Mouse (Mus musculus) G1E (cell line): ENCODE results near the gene Efnb1. TPM values are rescaled to one million over a fixed set of nuclear protein-coding genes. Genes with fewer than 3 reads are reported as not detected.
"Not testable (repeated sequence)": the region's sequence is repeated elsewhere in the genome, so short reads cannot be mapped to it uniquely, and the experiment has no call there.

Experiments used
- ATAC-seq: 2 replicates; pipeline ENCODE4 v1.8.0; 2016; ENCODE audit warnings: mild to moderate bottlenecking; ENCODE audit not compliant: insufficient number of reproducible peaks, poor library complexity, low FRiP score, severe bottlenecking; ENCODE audit errors: extremely low read depth
- DNase-seq: peaks from one replicate; pipeline ENCODE4 v3.0.0; 2012; ENCODE audit warnings: low spot score
- H3K27me3 ChIP-seq: 2 replicates; pipeline ENCODE4 v1.6.1; 2012; ENCODE audit warnings: mild to moderate bottlenecking, low read length, inconsistent platforms; ENCODE audit not compliant: insufficient read depth
- H3K36me3 ChIP-seq: replicated peaks from 2 replicates; pipeline ENCODE3; 2012; ENCODE audit warnings: mild to moderate bottlenecking, inconsistent platforms
- H3K4me1 ChIP-seq: 2 replicates; pipeline ENCODE4 v1.6.1; 2012; ENCODE audit warnings: low read depth, low read length, inconsistent platforms, mixed read lengths; ENCODE audit not compliant: insufficient read depth
- H3K4me3 ChIP-seq: 2 replicates; pipeline ENCODE4 v1.5.1; 2012; ENCODE audit warnings: low read depth, mild to moderate bottlenecking, inconsistent platforms, low read length, moderate library complexity, mixed read lengths
- H3K9me3 ChIP-seq: replicated peaks from 2 replicates; pipeline ENCODE4 v1.6.1; 2012; ENCODE audit warnings: inconsistent platforms
- CTCF ChIP-seq: IDR thresholded peaks from 2 replicates; pipeline ENCODE4 v1.5.1; 2012; ENCODE audit warnings: low read depth, low read length, inconsistent platforms, mixed read lengths
- GATA1 ChIP-seq: IDR thresholded peaks from 2 replicates; pipeline ENCODE4 v1.6.1; 2012; ENCODE audit warnings: borderline replicate concordance, low read length, inconsistent platforms, mixed read lengths
- GATA2 ChIP-seq: IDR thresholded peaks from 2 replicates; pipeline ENCODE4 v1.6.1; 2012; ENCODE audit warnings: low read depth, low read length, inconsistent platforms, borderline replicate concordance
- POLR2AphosphoS5 ChIP-seq: IDR thresholded peaks from 2 replicates; pipeline ENCODE4 v1.6.1; 2012; ENCODE audit warnings: low read depth, low read length, inconsistent platforms; ENCODE audit not compliant: insufficient replicate concordance
- TAL1 ChIP-seq: conservative IDR thresholded peaks from 2 replicates; pipeline ENCODE4 v1.6.1; 2012; ENCODE audit warnings: low read depth, low read length, inconsistent platforms, mixed read lengths
- polyA plus RNA-seq: library from polyadenylated mRNA; stranded (reverse); fragments of >175 nt; gene quantifications from 2 replicates; pipeline ENCODE4 v1.2.3, GENCODE M21; 2012
- total RNA-seq, 2 experiments: library from RNA; stranded (forward) in 1 of 2; stranded (reverse) in 1 of 2; fragments of 200-1000 nt in 1 of 2; fragments of >200 nt in 1 of 2; fragmentation: Nextera tagmentation in 1 of 2; gene quantifications; 2 replicates each; pipeline ENCODE4 v1.2.3; 2014 to 2017

The Efnb1 gene
- total RNA-seq (2014; fragmentation: Nextera tagmentation) (not detected in 2 replicates), total RNA-seq (2017) (not detected in 2 replicates), polyA plus RNA-seq (not detected in 2 replicates)

DNA sequence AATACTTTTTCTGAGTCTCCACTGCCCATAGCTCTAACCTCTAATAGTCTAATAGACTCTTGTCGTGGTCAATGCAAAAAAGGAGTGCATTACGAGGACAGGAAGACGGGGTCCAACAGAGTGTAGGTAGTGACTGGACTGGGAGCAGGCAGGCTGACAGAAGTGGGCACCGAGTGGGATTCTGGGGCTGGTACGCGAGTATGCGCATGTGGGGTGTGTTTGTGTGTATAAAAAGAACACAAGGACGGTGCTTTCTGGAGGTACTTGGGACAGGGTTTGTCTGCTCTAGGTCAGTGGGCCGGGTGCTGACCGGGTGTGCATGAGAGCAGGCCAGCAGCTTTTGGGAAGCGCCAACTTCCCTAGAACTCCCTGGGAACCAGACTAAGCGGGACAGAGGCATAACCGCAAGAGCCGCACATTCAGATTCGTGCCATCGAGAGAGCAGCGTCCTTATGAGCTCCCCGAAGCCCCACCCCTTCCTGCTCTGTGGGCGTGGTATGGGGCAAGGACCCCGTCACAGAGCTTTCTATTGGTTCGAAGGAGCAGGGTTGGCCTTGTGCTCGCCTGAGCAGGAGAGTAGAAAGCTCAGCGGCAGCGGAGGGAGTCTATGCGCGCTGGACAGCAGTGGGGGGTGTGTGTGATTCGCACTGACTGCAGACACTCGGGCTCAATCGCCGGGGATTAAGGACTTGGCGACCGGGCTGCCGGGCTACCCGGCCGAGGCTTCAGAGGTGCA lies at the start of gene Efnb1:
Gene Efnb1, plus strand, starts transcription at position 608 of the 736 bp plus-strand sequence.
- DNase-seq = no peak
- ATAC-seq = no peak
- Histone ChIP-seq H3K27me3 (0 out of 2 replicates have a peak, but pooled peaks cover 8% of the 10 kb centered on the region), H3K4me1 (no peaks in the 10 kb centered on the region), H3K9me3 (no peaks in the 10 kb centered on the region), H3K4me3 (no peak within 1 kb of the TSS), H3K36me3 (no peaks in the 10 kb centered on the region)
- TF ChIP-seq CTCF = no peak
- TF ChIP-seq GATA1 = no peak
- no peak for TF ChIP-seq GATA2
- TF ChIP-seq TAL1 = no peak
- no peak for TF ChIP-seq POLR2AphosphoS5

GRCm38 (mm10) chrX:99092704-99093103 lies 43.2 kb upstream of the Efnb1 start:
- no peaks in the 10 kb centered on the region for H3K36me3 ChIP-seq
- TF ChIP-seq GATA1 (no peak), TAL1 (no peak), GATA2 (no peak), POLR2AphosphoS5 (no peak), CTCF (no peak)
- ATAC-seq (no peak), DNase-seq (no peak)
- H3K9me3 ChIP-seq = no peaks in the 10 kb centered on the region
- no peaks in the 10 kb centered on the region for H3K4me1 ChIP-seq
- 0 out of 2 replicates have a peak, but pooled peaks cover 3% of the 10 kb centered on the region for H3K27me3 ChIP-seq
- H3K4me3 ChIP-seq = no peak overlapping the region

- H3K4me1 ChIP-seq, DNase-seq, H3K36me3 ChIP-seq, H3K4me3 ChIP-seq, H3K27me3 ChIP-seq, H3K9me3 ChIP-seq: not testable (repeated sequence)
- peak; percentile 57 for ATAC-seq
Observed at GRCm38 (mm10) chrX:99111088-99111724, 24.7 kb upstream of the Efnb1 start.

DNA sequence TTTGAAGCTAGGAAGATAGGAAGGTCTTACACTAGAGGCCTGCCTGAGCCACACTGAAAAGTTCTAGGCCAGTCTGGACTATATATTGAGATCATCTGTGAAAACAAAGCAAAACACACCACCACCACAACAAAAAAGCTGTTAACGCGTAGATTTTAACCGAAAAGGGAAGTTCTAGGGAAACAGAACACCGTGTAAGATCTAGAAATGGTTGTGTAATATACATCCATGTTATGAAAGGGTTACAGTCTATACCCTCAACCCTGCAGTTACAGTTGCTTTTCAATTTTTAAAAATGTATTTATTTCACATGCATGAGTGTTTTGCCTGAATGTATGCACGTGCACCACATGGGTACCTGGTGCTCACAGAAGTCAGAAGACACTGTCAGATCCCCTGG lies 16.4 kb upstream of the Efnb1 start:
- ATAC-seq (no peak), DNase-seq (no peak)
- TF ChIP-seq CTCF = no peak
- no peak for TF ChIP-seq GATA2
- TF ChIP-seq TAL1 = no peak
- TF ChIP-seq GATA1 = no peak
- no peak for TF ChIP-seq POLR2AphosphoS5
- H3K36me3 ChIP-seq = no peaks in the 10 kb centered on the region
- no peaks in the 10 kb centered on the region for H3K9me3 ChIP-seq
- H3K27me3 ChIP-seq = peaks cover 6% of the 10 kb centered on the region; the same call in 1 of the 2 replicates
- no peaks in the 10 kb centered on the region for H3K4me1 ChIP-seq
- no peak overlapping the region for H3K4me3 ChIP-seq

DNA sequence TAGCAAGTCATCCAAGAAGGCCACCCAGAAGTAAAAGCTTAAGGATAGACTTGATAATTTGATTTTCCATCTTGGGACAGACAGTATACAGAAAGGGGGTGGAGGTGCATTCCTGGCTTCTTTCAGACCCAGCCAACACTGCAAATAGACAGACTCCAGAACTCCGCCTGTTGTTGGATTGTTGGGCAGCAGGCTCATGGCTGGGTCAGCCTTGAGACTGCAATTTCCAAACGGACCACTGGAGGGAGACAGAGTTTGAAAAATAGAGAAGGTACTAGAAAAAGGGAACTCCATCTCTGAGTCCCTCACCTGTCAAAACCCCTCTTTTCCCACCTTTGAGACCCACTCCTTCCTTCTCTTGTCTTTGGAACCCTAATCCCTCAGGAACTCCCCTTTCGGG lies 5.9 kb upstream of the Efnb1 start:
- H3K9me3 ChIP-seq = no peaks in the 10 kb centered on the region
- no peak overlapping the region for H3K4me3 ChIP-seq
- H3K4me1 ChIP-seq = no peaks in the 10 kb centered on the region
- ATAC-seq (no peak), DNase-seq (peak; percentile 19)
- TF ChIP-seq POLR2AphosphoS5 (no peak), CTCF (peak; percentile 36; the same call in 1 of the 2 replicates)
- no peaks in the 10 kb centered on the region for H3K36me3 ChIP-seq
- H3K27me3 ChIP-seq = 0 out of 2 replicates have a peak, but pooled peaks cover 6% of the 10 kb centered on the region

DNA sequence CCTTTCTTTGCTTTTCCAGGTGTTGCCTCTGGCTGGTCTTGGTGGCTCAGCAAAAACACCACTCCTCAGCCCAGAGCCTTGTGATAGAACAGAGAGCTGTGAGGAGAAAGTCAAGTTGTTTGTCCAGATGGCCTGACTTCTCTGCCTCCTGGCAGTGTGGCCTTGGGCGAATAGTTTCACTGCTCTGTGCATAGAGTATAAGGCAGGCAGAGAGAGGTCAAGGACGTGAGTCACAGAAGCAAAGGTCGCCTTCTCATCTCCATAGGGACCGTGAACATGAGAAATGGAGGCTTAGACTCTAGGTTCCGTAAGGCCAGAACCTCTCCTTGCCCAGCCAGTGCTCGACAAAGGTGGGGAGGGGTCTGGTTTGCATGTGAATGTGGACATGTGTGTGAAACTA lies 3.4 kb upstream of the Efnb1 start:
- no peak for DNase-seq
- H3K9me3 ChIP-seq = no peaks in the 10 kb centered on the region
- no peaks in the 10 kb centered on the region for H3K4me1 ChIP-seq
- TF ChIP-seq TAL1 = no peak
- TF ChIP-seq GATA2 = no peak
- no peak for TF ChIP-seq GATA1
- TF ChIP-seq CTCF = no peak
- no peak overlapping the region for H3K4me3 ChIP-seq
- no peak for ATAC-seq
- no peaks in the 10 kb centered on the region for H3K36me3 ChIP-seq
- 0 out of 2 replicates have a peak, but pooled peaks cover 8% of the 10 kb centered on the region for H3K27me3 ChIP-seq

DNA sequence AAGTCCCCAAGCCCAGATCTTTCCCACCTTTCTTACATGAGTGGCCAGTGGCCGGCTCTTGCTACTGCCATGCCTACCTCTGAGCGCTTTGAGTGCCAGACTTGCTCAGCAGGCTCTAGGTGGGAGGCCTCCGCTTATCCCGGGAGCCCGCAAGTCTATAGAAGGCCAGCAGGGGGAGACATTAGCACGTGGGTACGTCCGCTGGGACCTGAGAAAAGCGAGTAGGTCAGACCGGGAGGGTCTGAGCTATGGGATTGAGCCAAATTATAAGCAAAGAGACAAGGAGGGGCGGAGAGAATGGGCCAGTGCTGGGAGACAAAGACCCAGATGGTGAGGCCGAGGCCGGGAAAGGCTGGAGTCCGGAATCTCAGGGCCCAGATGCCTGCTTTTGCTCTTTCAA lies 1.0 kb upstream of the Efnb1 start:
- H3K27me3 ChIP-seq = 0 out of 2 replicates have a peak, but pooled peaks cover 8% of the 10 kb centered on the region
- DNase-seq (peak; percentile 33), ATAC-seq (no peak)
- no peaks in the 10 kb centered on the region for H3K4me1 ChIP-seq
- no peak overlapping the region for H3K4me3 ChIP-seq
- TF ChIP-seq TAL1 = no peak
- TF ChIP-seq GATA1 = no peak
- TF ChIP-seq POLR2AphosphoS5 = no peak
- peak; percentile 19; the same call in 1 of the 2 replicates for TF ChIP-seq CTCF
- TF ChIP-seq GATA2 = no peak
- H3K36me3 ChIP-seq = no peaks in the 10 kb centered on the region
- no peaks in the 10 kb centered on the region for H3K9me3 ChIP-seq
